Mouse (Mus musculus) small intestine, adult 2 months (tissue): ENCODE data around the gene Ankef1.

Experiments
- CTCF ChIP-seq: fragments of 200-500 bp; IDR thresholded peaks from 2 replicates; pipeline ENCODE4 v1.5.1; 2012; ENCODE audit warnings: low read depth, mild to moderate bottlenecking, control low read depth, inconsistent platforms, low read length, moderate library complexity, mixed read lengths; ENCODE audit not compliant: insufficient replicate concordance, insufficient read length; ENCODE audit errors: extremely low read depth
- POLR2A ChIP-seq: fragments of 200-500 bp; IDR thresholded peaks from 2 replicates; pipeline ENCODE4 v1.6.1; 2012; ENCODE audit warnings: low read depth, mild to moderate bottlenecking, control low read depth, inconsistent platforms, low read length, moderate library complexity

GRCm38 (mm10) chr2:136558020-136558419 lies 56.3 kb downstream of the Ankef1 start:
- TF ChIP-seq POLR2A (no peak), CTCF (peak; percentile 24; the same call in 1 of the 2 replicates)
